Mouse (Mus musculus) forebrain, embryonic 11.5 days (tissue): ENCODE data around the gene 2700049A03Rik. TPM values are rescaled to one million over a fixed set of nuclear protein-coding genes. Genes with fewer than 3 reads are reported as not detected.

Experiments used
- ATAC-seq: fragments of 200-750 bp; cut with Nextera tagmentation; replicated peaks from 2 replicates; pipeline ENCODE4 v1.8.0; 2017; ENCODE audit warnings: moderate TSS enrichment; ENCODE audit not compliant: low FRiP score
- DNase-seq: peaks from one replicate; pipeline ENCODE4 v3.0.0-alpha.2; 2017; ENCODE audit warnings: low spot score
- H3K27ac ChIP-seq: fragments of 300-500 bp; sonication (generic); 2 replicates; pipeline ENCODE4 v1.5.1; 2014; ENCODE audit warnings: low read depth, low read length
- H3K27me3 ChIP-seq: fragments of 300-500 bp; sonication (generic); 2 replicates; pipeline ENCODE4 v1.6.1; 2014; ENCODE audit warnings: mild to moderate bottlenecking, low read length, mixed read lengths; ENCODE audit not compliant: control insufficient read depth, insufficient read depth
- H3K36me3 ChIP-seq: fragments of 300-500 bp; sonication (generic); 2 replicates; pipeline ENCODE4 v1.6.1; 2014; ENCODE audit warnings: mild to moderate bottlenecking, low read length, moderate library complexity, mixed read lengths; ENCODE audit not compliant: control insufficient read depth, insufficient read depth
- H3K4me1 ChIP-seq: fragments of 300-500 bp; sonication (generic); replicated peaks from 2 replicates; pipeline ENCODE4 v1.6.1; 2014; ENCODE audit warnings: low read length, mixed read lengths; ENCODE audit not compliant: control insufficient read depth, insufficient read depth
- H3K4me2 ChIP-seq: fragments of 300-500 bp; sonication (generic); 2 replicates; pipeline ENCODE4 v1.6.1; 2014; ENCODE audit warnings: low read depth, mild to moderate bottlenecking, low read length, moderate library complexity, mixed read lengths; ENCODE audit not compliant: severe bottlenecking
- H3K4me3 ChIP-seq: fragments of 300-500 bp; sonication (generic); 2 replicates; pipeline ENCODE4 v1.5.1; 2014; ENCODE audit warnings: low read depth, low read length
- H3K9ac ChIP-seq: fragments of 300-500 bp; sonication (generic); 2 replicates; pipeline ENCODE4 v1.6.1; 2014; ENCODE audit warnings: low read length
- H3K9me3 ChIP-seq: fragments of 300-500 bp; sonication (generic); 2 replicates; pipeline ENCODE4 v1.6.1; 2016; ENCODE audit warnings: low read length, mixed read lengths; ENCODE audit not compliant: control insufficient read depth
- WGBS: fragments of 180-500 bp; shearing (Covaris S2); extraction: QIAGEN DNeasy Blood & Tissue Kit; methylation state at CpG from one replicate; pipeline ENCODE4 v1.1.7; 2014; 5-methylcytosine and 5-hydroxymethylcytosine counted together
- polyA plus RNA-seq: library from polyadenylated mRNA; unstranded; fragments of >200 nt; fragmentation: Nextera tagmentation; extraction: Ambion mirVana; gene quantifications from 2 replicates; pipeline ENCODE4 v1.2.1, GENCODE M21; 2014

2700049A03Rik gene
- polyA plus RNA-seq, 1 experiment from 2014 or later, result 19.0 TPM

GRCm38 (mm10) chr12:71233426-71233825, 96.8 kb downstream of the 2700049A03Rik start:
- H3K4me1 ChIP-seq, result no peaks in the 10 kb centered on the region
- no peaks in the 10 kb centered on the region for H3K36me3 ChIP-seq
- H3K9me3 ChIP-seq, result no peaks in the 10 kb centered on the region
- H3K9ac ChIP-seq, result no peak overlapping the region
- H3K4me3 ChIP-seq, result no peak overlapping the region
- H3K27me3 ChIP-seq, result no peaks in the 10 kb centered on the region
- DNase-seq, result no peak
- ATAC-seq, result no peak
- 90% methylated on average over 5 of the region's 5 CpGs for WGBS
- no peak overlapping the region for H3K27ac ChIP-seq
- no peak overlapping the region for H3K4me2 ChIP-seq

- no peak for ATAC-seq
- no peak overlapping the region for H3K4me3 ChIP-seq
- DNase-seq, result no peak
- no peak overlapping the region for H3K9ac ChIP-seq
- H3K36me3 ChIP-seq, result peaks cover 1% of the 10 kb centered on the region; the same call in 1 of the 2 replicates
- H3K4me2 ChIP-seq, result no peak overlapping the region
- no peaks in the 10 kb centered on the region for H3K4me1 ChIP-seq
- H3K9me3 ChIP-seq, result peaks cover under 1% of the 10 kb centered on the region; the same call in 1 of the 2 replicates
- H3K27ac ChIP-seq, result no peak overlapping the region
- 81% methylated on average over 4 of the region's 4 CpGs for WGBS
- no peaks in the 10 kb centered on the region for H3K27me3 ChIP-seq
Measured at GRCm38 (mm10) chr12:71237074-71237473, 100.4 kb downstream of the 2700049A03Rik start.

- Histone ChIP-seq H3K4me3 (no peak overlapping the region), H3K4me2 (no peak overlapping the region), H3K36me3 (peaks cover 13% of the 10 kb centered on the region), H3K4me1 (no peaks in the 10 kb centered on the region), H3K27ac (no peak overlapping the region), H3K9ac (no peak overlapping the region), H3K27me3 (no peaks in the 10 kb centered on the region), H3K9me3 (peaks cover 5% of the 10 kb centered on the region; the same call in 1 of the 2 replicates)
- DNase-seq, result no peak
- WGBS, result 86% methylated on average over 9 of the region's 9 CpGs
- no peak for ATAC-seq
Measured at GRCm38 (mm10) chr12:71242791-71243190, 106.1 kb downstream of the 2700049A03Rik start.

GRCm38 (mm10) chr12:71244766-71245390, 108.2 kb downstream of the 2700049A03Rik start:
- peaks cover 13% of the 10 kb centered on the region for H3K36me3 ChIP-seq
- WGBS, result 78% methylated on average over 11 of the region's 11 CpGs
- H3K27ac ChIP-seq, result no peak overlapping the region
- ATAC-seq (no peak), DNase-seq (no peak)
- no peak overlapping the region for H3K4me3 ChIP-seq
- no peak overlapping the region for H3K4me2 ChIP-seq
- no peak overlapping the region for H3K9ac ChIP-seq
- H3K4me1 ChIP-seq, result no peaks in the 10 kb centered on the region
- no peaks in the 10 kb centered on the region for H3K27me3 ChIP-seq
- H3K9me3 ChIP-seq, result peaks cover 5% of the 10 kb centered on the region; the same call in 1 of the 2 replicates

- Histone ChIP-seq H3K4me3 (no peak overlapping the region), H3K36me3 (peaks cover 10% of the 10 kb centered on the region), H3K4me2 (no peak overlapping the region), H3K27me3 (no peaks in the 10 kb centered on the region), H3K4me1 (no peaks in the 10 kb centered on the region), H3K9me3 (peaks cover 4% of the 10 kb centered on the region; the same call in 1 of the 2 replicates), H3K9ac (no peak overlapping the region), H3K27ac (no peak overlapping the region)
- 89% methylated on average over 8 of the region's 8 CpGs for WGBS
- DNase-seq, result no peak
- no peak for ATAC-seq
Measured at GRCm38 (mm10) chr12:71247191-71247590, 110.5 kb downstream of the 2700049A03Rik start.

GRCm38 (mm10) chr12:71249348-71249747, 112.7 kb downstream of the 2700049A03Rik start:
- no peak overlapping the region for H3K4me3 ChIP-seq
- H3K9ac ChIP-seq, result no peak overlapping the region
- H3K4me1 ChIP-seq, result no peaks in the 10 kb centered on the region
- ATAC-seq (no peak), DNase-seq (no peak)
- 73% methylated on average over 9 of the region's 9 CpGs for WGBS
- no peaks in the 10 kb centered on the region for H3K9me3 ChIP-seq
- no peaks in the 10 kb centered on the region for H3K27me3 ChIP-seq
- H3K4me2 ChIP-seq, result no peak overlapping the region
- H3K36me3 ChIP-seq, result no peaks in the 10 kb centered on the region
- H3K27ac ChIP-seq, result no peak overlapping the region

- no peak for ATAC-seq
- Histone ChIP-seq H3K27ac (no peak overlapping the region), H3K9me3 (no peaks in the 10 kb centered on the region), H3K4me3 (no peak overlapping the region), H3K36me3 (no peaks in the 10 kb centered on the region), H3K4me1 (no peaks in the 10 kb centered on the region), H3K9ac (no peak overlapping the region), H3K27me3 (no peaks in the 10 kb centered on the region), H3K4me2 (no peak overlapping the region)
- DNase-seq, result no peak
- WGBS, result 48% methylated on average over 11 of the region's 11 CpGs
Measured at GRCm38 (mm10) chr12:71252509-71253167, 116.0 kb downstream of the 2700049A03Rik start.

- Histone ChIP-seq H3K4me3 (no peak overlapping the region), H3K4me1 (no peaks in the 10 kb centered on the region), H3K9me3 (no peaks in the 10 kb centered on the region), H3K9ac (no peak overlapping the region), H3K36me3 (no peaks in the 10 kb centered on the region), H3K27me3 (no peaks in the 10 kb centered on the region), H3K4me2 (no peak overlapping the region), H3K27ac (no peak overlapping the region)
- 85% methylated on average over 7 of the region's 7 CpGs for WGBS
- DNase-seq, result no peak
- no peak for ATAC-seq
Measured at GRCm38 (mm10) chr12:71254779-71255178, 118.1 kb downstream of the 2700049A03Rik start.
